Mouse (Mus musculus) spleen, adult 2 months (tissue): Measurements from ENCODE around the gene Fut11.

Experiments used
- CTCF ChIP-seq: fragments of 200-500 bp; IDR thresholded peaks from 2 replicates; pipeline ENCODE4 v1.5.1; 2011; ENCODE audit warnings: mild to moderate bottlenecking, inconsistent platforms; ENCODE audit not compliant: insufficient read depth, insufficient read length, insufficient replicate concordance; ENCODE audit errors: extremely low read depth
- POLR2A ChIP-seq: fragments of 200-500 bp; IDR thresholded peaks from 2 replicates; pipeline ENCODE4 v1.6.1; 2011; ENCODE audit warnings: low read depth, low read length, inconsistent platforms

DNA sequence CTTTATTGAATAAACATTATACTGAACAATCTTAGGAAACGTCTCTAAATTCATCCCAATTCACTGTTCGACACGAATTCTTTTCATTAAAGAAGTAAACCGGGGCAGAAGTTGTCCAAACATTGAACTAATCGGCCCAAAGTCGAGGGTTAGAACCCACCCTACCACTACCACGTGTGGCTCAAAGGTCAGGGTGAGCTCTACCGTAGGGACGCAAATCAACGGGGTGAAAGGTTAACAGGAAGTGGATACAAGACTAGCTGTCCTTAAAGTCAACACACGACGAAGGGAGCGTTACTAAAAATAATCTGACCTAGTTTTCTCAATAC lies 21.1 kb upstream of the Fut11 start:
- TF ChIP-seq CTCF (no peak), POLR2A (no peak)
